Mouse (Mus musculus): ENCODE results near the gene Naa38.

GRCm38 (mm10) chr11:69410310-69411072 lies 15.2 kb downstream of the Naa38 start:
- TF ChIP-seq POLR2A (IDR thresholded peaks at IDR 0.05; ENCODE audit: extremely low read depth, insufficient read depth, low read length) = no peak
- TF ChIP-seq CTCF (IDR thresholded peaks at IDR 0.05; ENCODE audit: extremely low read depth, insufficient read depth, low read length) = no peak
